Mouse (Mus musculus) T-helper 17 cell (primary cell): ENCODE data around the gene Nsrp1.
"Not testable (repeated sequence)": the region's sequence is repeated elsewhere in the genome, so short reads cannot be mapped to it uniquely, and the experiment has no call there.

Experiments
- in situ Hi-C, 2 experiments: fragments of 300-600 bp; cut with MboI, MseI; formaldehyde crosslinking; loops; 1 replicate in 1 of 2; 2 replicates in 1 of 2; pipeline ENCODE4 v1.15.1; 2025; ENCODE audit warnings: high pct_unique_total_duplicates in 2 of 2

The Nsrp1 gene

DNA sequence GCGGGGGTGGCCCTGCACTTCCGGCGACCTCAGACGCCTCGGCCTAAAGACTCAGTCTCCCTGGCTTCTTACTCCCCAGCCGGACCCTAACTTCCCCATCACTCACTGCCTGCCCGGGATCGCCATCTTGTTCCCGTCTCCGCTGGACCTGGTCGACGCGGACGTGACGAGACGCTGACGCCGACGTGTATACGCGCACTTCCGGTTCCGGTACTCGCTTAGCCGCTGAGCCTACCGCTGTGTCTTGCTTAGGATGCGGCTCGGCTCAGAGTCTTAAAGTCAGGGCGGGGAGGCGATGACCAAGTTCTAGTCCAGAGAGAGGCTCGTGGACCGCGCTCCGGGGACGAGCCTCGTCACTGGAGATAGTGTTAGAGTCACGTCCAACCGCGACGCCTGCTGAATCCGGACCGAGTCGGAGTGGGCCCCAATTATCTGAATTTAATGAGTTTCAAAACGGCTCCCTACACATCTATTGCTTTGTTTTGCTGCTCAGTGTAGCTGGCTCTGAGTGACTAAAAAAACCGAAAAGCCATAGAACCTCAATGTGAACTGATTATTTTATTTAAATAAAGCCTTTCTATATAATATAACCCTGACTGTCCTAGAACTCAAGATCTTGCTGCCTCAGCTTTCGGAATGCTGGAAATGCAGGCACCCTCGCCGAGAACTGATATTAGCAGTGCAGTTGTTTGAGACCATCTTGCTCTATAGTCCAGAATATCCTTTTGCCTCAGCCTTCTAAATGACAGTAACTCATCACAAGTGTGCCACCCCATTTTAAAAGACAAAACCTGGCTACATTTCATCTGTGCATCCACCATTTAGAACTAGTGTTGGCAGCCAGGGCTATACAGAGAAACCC, at the start of gene Nsrp1:
TSS of gene Nsrp1 (minus strand) at position 163 of the 862 bp plus-strand sequence.
- in situ Hi-C loops, result no loop called here

DNA sequence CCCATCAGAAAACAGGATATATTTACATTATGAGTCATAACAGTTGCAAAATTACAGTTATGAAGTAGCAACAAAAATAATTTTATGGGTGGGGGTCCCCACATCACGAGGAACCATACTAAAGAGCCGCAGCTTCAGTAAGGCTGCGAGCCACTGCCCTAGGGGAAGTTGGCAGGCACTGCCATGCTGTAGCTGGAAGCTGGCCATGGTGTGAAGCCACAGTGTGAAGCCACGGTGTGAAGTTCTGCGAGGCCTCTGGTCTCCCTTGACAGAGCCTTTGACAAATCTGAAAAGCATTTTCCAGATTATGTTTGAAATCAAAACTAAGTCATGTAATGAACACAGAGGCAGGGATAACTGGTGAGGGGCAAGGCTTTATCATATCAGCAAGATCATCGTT, 32.9 kb upstream of the Nsrp1 start:
- in situ Hi-C loops, result loop anchor here (25.0 kb wide), 1 partner anchor 351 kb away; the partner anchor contains the start of gene Coro6 (in 2 of the 2)

DNA sequence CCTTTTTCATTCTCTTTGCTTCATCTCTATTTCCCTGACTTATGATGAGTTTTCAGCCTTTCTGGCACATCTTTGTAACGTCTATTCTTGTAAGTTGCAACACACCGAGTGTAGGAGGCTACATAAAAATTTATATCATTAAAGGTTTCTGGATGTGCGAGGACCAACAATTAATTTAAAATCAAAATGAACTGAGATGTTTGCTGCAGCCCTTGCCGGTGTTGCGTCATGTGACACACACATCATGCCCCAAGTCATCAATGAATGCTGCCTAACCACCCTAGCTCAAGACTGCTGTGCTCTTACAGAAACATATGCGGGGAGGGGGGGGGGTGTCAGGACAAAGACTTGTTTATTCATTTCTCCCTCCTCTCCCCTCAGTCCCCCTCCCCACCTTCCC, 30.2 kb upstream of the Nsrp1 start:
- in situ Hi-C loops, result loop anchor here (10.0 to 25.0 kb wide), 2 partner anchors 354 to 526 kb away; partner anchors contain the start of gene Coro6 (in 2 of the 2)

- in situ Hi-C loops, result loop anchor here (10.0 to 25.0 kb wide), 2 partner anchors 354 to 527 kb away; partner anchors contain the start of gene Coro6 (in 2 of the 2)
Measured at GRCm38 (mm10) chr11:77107872-77108271, 29.6 kb upstream of the Nsrp1 start.

- in situ Hi-C loops, result loop anchor here (10.0 to 25.0 kb wide), 2 partner anchors 355 to 528 kb away; partner anchors contain the start of gene Coro6 (in 2 of the 2)
Measured at GRCm38 (mm10) chr11:77106961-77107360, 28.7 kb upstream of the Nsrp1 start.

DNA sequence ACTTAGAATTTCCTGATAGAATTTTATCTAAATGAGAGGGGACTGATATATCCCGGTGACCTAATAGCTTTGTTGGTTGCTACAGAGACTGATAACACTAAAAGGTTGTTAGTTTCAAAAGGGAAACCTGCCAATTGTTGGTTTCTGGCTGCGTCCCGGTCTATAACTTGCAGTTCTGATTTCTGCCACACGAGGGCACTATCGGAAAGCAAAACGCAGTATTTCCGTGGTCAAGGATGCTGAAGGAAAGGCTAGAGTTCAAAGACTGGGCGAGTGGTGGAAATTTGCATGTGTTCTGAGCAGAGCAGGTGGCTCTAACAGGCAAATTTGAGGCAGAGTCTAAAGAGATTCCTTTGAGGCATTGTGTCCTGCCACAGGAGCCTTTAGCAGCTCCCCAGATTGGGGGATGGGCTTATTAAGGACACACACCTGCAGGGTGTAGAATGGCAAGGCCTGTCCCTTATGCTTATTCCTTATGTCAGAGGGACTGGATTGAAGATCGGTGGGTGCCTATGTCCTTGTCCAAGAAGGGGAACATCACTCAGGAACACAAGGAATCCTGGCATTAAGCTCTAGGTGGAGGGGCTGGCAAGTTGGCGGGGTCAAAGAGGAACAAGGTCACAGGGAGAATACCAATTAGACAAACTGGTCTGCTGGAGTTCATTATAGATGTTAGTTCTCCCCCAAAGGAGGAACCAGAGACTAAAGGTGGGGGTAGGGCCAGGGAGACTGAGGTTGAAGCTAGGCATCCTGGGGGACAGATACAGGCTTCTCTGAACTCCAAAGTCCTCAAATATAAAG, 22.1 kb upstream of the Nsrp1 start:
- in situ Hi-C loops, result loop anchor here (10.0 to 25.0 kb wide), 2 partner anchors 362 to 534 kb away; partner anchors contain the start of gene Coro6 (in 2 of the 2)

DNA sequence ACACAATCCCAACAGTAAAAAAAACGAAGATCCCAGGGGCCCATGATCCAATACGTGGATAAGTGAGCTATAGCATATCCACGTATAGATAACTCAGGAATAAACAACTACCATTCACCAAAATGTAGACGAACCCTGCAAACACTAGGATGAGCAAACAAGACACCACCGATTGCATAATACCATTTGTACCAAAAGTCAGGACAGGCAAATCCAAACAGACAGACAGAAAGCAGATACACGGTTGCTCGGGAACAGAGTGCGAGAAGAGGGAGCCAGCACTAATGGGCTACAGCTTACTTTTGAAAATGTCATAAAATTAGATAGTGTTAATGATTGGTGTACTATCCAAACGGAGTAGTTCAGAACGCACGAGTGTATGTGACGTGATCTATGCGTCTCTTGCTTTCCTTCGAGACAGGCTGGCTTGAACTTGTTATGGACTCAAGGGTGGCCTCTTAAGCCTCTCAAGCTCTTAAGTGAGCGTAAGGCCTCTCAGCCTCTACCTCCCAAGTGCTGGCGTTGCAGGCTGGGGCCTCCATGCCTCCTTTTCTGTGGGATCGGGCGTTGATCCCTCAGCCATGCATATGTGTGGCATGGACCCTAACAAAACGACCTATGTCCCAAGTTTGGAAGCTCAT, 20.2 kb upstream of the Nsrp1 start:
- in situ Hi-C loops, result no loop called here

DNA sequence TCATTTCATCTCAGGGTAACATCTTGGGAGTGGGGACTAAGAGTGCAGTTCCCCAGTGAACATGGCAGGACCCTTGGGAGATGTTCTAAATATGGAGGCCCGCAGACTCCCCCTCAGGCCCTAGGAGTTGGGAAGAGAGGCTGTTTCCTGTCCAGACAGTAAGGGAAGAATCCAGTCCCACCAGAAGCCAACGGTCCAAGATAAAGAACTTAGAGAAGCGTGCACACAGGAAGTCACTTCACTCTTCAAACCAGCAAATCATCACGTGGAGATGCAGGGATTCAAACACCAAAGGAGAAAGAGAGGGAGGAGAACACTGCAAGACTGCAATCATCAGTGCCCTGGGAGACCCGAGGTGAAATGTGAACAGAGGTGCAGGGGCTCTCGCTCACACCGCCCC, 18.8 kb upstream of the Nsrp1 start:
- in situ Hi-C loops, result no loop called here

DNA sequence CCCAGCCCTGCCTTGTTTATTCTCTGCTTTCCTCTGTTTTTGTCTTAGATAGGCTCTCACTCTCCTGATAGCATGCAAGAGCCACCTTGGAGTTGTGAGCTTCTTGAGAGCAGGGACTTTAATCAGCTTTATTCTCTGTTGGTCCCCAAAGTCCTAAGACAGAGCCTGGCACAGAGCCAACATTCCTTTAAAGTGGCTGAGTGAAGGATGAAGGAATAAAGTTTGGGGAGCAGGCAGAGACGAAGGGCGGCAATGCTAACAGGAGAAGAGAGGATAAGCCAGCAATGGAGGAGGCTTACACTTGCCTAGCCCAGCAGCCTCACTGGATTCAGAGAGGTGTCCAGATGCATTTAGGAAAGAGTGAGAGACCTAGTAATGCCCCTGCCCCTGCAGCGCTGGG, 18.3 kb upstream of the Nsrp1 start:
- in situ Hi-C loops, result no loop called here

- in situ Hi-C loops, result no loop called here
Measured at GRCm38 (mm10) chr11:77095206-77095605, 17.0 kb upstream of the Nsrp1 start.

DNA sequence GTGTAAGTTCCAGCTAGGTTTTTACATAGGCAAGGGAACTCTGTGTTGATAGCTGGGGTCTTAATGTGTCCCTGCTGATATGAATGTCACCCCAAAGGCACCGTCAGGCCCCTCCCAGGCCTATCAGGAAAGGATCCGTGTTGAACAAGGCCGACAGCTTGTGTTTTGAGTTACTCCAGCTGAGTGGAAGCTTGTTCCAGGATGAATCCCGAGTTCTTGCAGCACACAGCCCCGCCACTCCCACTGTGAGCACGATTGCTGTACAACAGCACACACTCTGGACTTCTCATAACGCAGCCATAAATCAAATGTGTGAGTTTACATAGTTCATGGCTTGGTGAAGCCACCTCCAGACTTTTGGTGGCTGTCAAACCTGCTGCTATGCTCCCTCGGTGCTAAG, 15.9 kb upstream of the Nsrp1 start:
- in situ Hi-C loops, result no loop called here

DNA sequence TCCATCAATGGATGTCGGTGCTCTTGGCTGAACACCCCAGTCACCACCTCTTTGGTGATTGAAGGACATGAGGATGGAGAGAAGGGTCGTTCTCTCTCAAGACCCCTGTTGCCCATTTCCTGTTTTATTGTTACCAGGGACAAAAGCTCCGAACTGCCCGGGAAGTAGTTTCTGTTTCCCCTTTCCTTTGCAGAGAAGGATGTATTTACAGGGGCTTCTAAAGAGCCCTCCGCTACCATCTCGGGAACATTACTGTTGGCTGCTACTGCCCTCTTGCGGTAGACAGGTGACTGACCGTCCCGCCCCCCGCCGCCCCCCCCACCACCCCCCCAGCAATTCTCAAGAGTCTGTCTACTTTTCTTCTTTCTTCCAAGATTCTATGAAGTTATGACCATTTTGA, 15.0 kb upstream of the Nsrp1 start:
- in situ Hi-C loops, result no loop called here

- in situ Hi-C loops, result no loop called here
Measured at GRCm38 (mm10) chr11:77089162-77089561, 10.9 kb upstream of the Nsrp1 start.

DNA sequence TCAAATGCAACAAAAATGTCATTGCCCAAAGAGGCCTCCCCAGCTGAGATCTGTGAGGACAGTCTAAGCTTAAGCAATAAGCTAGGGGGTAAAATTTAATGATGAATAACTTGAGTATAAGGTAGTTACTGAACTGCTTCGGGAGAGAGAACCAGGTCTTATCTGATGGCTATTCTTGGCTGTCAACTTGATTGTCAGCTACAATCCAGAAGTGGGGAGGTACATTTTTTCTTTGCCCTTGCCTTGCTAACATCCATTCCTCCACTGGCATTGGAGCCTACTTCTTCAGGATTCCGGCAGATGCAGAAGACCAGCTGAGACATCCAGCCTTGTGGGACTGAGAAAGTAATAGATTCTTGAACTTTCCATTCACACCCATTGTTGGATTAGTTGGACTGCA, 8.8 kb upstream of the Nsrp1 start:
- in situ Hi-C loops, result no loop called here

- in situ Hi-C loops, result loop anchor here in 1 of 2 experiments (5.0 kb wide), 1 partner anchor 82 kb away; no protein-coding TSS in a partner anchor
Measured at GRCm38 (mm10) chr11:77084001-77084682, 5.9 kb upstream of the Nsrp1 start.

DNA sequence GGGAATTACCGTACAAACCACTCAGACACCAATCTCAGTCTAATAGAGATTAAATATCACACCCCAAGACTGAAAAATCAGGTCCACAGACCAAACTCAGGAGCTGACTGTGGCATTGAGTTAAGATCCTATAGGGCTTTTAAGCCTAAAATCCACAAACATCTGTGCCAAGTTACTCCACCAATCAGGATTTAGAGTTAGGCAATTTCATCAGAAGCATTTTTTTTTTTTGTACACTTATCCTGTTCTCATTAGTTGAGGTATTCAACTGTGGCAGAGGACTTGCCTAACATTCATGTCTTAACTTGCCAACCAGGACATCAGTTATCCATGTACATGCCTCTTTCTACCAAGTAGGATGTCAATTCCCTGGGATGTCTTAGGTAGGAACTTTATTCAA, 1.1 kb upstream of the Nsrp1 start:
- in situ Hi-C loops, result no loop called here

- in situ Hi-C loops, result no loop called here
Measured at GRCm38 (mm10) chr11:77077792-77078191, 443 bp downstream of the Nsrp1 start.

DNA sequence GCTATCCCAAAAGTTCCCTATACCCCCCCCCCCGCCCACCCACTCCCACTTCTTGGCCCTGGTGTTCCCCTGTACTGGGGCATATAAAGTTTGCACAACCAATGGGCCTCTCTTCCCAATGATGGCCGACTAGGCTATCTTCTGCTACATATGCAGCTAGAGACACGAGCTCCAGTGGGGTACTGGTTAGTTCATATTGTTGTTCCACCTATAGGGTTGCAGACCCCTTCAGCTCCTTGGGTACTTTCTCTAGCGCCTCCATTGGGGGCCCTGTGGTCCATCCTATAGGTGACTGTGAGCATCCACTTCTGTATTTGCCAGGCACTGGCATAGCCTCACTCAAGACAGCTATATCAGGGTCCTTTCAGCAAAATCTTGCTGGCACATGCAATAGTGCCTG, 904 bp downstream of the Nsrp1 start:
- in situ Hi-C loops, result not testable (repeated sequence)

DNA sequence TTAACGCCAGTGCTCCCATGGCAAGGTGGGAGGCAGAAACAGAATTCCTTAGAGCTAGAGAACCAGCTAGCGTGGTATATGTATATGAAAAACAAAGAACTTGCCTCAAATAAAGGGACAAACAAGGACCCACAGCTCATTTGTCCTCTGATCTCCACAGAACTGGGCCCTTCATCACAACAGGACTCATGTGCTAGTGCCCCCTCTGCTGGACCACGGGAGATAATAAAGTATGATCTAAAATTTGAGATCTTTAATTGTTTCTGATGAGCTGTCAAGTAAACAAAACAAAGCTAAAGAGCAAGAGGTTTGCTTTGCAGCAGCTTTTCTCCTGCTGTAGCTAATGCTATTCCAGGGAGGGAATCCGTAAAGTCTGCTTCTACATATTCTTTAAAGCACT, 7.5 kb downstream of the Nsrp1 start:
- in situ Hi-C loops, result no loop called here

- in situ Hi-C loops, result no loop called here
Measured at GRCm38 (mm10) chr11:77068825-77069224, 9.4 kb downstream of the Nsrp1 start.

- in situ Hi-C loops, result no loop called here
Measured at GRCm38 (mm10) chr11:77063406-77063805, 14.8 kb downstream of the Nsrp1 start.
